Mouse (Mus musculus) small intestine, adult 2 months (tissue): ENCODE data around the gene Gm498.

Source experiments
- CTCF ChIP-seq: fragments of 200-500 bp; IDR thresholded peaks from 2 replicates; pipeline ENCODE4 v1.5.1; 2012; ENCODE audit warnings: low read depth, mild to moderate bottlenecking, control low read depth, inconsistent platforms, low read length, moderate library complexity, mixed read lengths; ENCODE audit not compliant: insufficient replicate concordance, insufficient read length; ENCODE audit errors: extremely low read depth
- POLR2A ChIP-seq: fragments of 200-500 bp; IDR thresholded peaks from 2 replicates; pipeline ENCODE4 v1.6.1; 2012; ENCODE audit warnings: low read depth, mild to moderate bottlenecking, control low read depth, inconsistent platforms, low read length, moderate library complexity

GRCm38 (mm10) chr7:143840121-143840520 lies 26.5 kb upstream of the Gm498 start:
- TF ChIP-seq POLR2A, result no peak
- no peak for TF ChIP-seq CTCF
